Mouse (Mus musculus): ENCODE results near the gene Ehbp1. TPM values are rescaled to one million over a fixed set of nuclear protein-coding genes. Genes with fewer than 3 reads are reported as not detected.
A peak's percentile ranks its signal among the peaks of the same experiment; 100 is the strongest.

Ehbp1 gene
- polyA plus RNA-seq, 1 experiment from 2014 or later = 10.4 TPM

DNA sequence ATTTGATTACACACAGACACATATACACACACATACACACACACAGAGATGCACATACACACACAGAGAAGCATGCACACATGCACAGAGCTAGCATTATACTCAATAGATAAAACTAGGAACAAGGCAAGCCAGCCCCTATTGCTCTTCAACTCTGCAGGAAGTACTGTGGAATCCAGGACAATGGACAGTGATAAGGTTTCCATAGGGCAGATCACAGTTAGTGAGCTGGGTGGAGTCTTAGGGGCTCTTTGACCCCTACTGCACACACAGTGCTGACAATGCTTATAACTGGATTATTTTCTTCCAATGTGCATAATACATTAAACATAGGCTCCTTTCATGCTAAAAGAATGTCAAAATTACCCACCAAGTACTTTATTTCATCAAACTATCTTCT is 75.1 kb downstream of the Ehbp1 start:
- no peaks in the 10 kb centered on the region for H3K9me3 ChIP-seq (ENCODE audit: control insufficient read depth, low read length)
- ATAC-seq (ENCODE audit: low read depth) = no peak
- H3K27me3 ChIP-seq (ENCODE audit: control insufficient read depth, insufficient read depth, low read depth, low read length) = no peaks in the 10 kb centered on the region
- no peak overlapping the region for H3K9ac ChIP-seq (ENCODE audit: low read length)
- H3K36me3 ChIP-seq (ENCODE audit: control insufficient read depth, insufficient read depth, low read length) = no peaks in the 10 kb centered on the region
- peaks cover 4% of the 10 kb centered on the region; the same call in 1 of the 2 replicates for H3K4me1 ChIP-seq (replicated peaks; ENCODE audit: control insufficient read depth, insufficient read depth, low read length)
- H3K27ac ChIP-seq (ENCODE audit: low read length) = no peak overlapping the region
- no peak overlapping the region for H3K4me2 ChIP-seq (ENCODE audit: low read depth, low read length)
- H3K4me3 ChIP-seq (ENCODE audit: low read length) = no peak overlapping the region

DNA sequence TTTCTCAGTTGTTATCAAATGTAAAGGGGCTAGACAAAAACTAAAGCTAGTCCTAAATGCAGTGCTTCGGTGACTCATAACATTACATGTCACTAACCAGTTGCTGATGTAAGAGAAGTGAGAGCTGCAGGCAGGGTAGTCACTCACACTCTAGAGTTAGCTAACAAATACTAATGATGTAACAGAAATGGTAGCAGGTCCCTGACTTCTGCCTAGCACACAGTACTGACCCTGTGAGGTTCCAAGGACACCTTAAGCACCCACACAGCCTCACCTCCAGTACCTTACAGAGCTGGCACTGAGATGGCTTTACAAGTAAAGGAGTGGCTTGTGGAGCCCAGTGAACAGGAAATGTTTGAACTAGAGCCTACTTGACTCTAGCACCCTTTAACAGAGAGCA is 86.7 kb downstream of the Ehbp1 start:
- peak; percentile 70 for ATAC-seq (ENCODE audit: low read depth)
- H3K9me3 ChIP-seq (ENCODE audit: control insufficient read depth, low read length) = 0 out of 2 replicates have a peak, but pooled peaks cover under 1% of the 10 kb centered on the region
- no peak overlapping the region for H3K27ac ChIP-seq (ENCODE audit: low read length)
- no peak overlapping the region for H3K4me2 ChIP-seq (ENCODE audit: low read depth, low read length)
- no peaks in the 10 kb centered on the region for H3K36me3 ChIP-seq (ENCODE audit: control insufficient read depth, insufficient read depth, low read length)
- 88% methylated on average over 1 of the region's 1 CpGs for WGBS
- no peak overlapping the region for H3K4me3 ChIP-seq (ENCODE audit: low read length)
- no peaks in the 10 kb centered on the region for H3K27me3 ChIP-seq (ENCODE audit: control insufficient read depth, insufficient read depth, low read depth, low read length)
- no peak overlapping the region for H3K9ac ChIP-seq (ENCODE audit: low read length)
- H3K4me1 ChIP-seq (replicated peaks; ENCODE audit: control insufficient read depth, insufficient read depth, low read length) = peaks cover 2% of the 10 kb centered on the region; the same call in 1 of the 2 replicates

DNA sequence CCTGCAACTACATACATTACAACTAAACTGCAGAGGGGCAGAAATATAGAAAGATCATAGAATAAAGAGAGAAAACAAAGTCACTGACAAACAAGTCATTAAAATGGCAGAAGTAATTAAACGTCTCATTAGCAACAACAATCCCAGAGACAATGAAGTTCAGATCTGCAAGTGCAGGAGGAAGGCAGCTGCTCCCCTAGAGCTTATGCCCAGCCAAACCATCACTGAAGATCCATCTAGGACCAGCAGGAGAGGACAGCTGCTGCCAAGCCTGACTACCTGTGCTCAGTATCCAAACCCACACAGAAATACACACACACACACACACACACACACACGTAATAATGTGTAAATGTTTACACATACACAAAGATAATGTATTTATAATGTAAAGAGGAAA is 92.7 kb downstream of the Ehbp1 start:
- ATAC-seq (ENCODE audit: low read depth) = no peak
- 0 out of 2 replicates have a peak, but pooled peaks cover 4% of the 10 kb centered on the region for H3K9me3 ChIP-seq (ENCODE audit: control insufficient read depth, low read length)
- H3K4me3 ChIP-seq (ENCODE audit: low read length) = no peak overlapping the region
- H3K4me1 ChIP-seq (replicated peaks; ENCODE audit: control insufficient read depth, insufficient read depth, low read length) = peaks cover 2% of the 10 kb centered on the region; the same call in 1 of the 2 replicates
- H3K27ac ChIP-seq (ENCODE audit: low read length) = no peak overlapping the region
- H3K9ac ChIP-seq (ENCODE audit: low read length) = no peak overlapping the region
- no peaks in the 10 kb centered on the region for H3K27me3 ChIP-seq (ENCODE audit: control insufficient read depth, insufficient read depth, low read depth, low read length)
- H3K4me2 ChIP-seq (ENCODE audit: low read depth, low read length) = no peak overlapping the region
- H3K36me3 ChIP-seq (ENCODE audit: control insufficient read depth, insufficient read depth, low read length) = no peaks in the 10 kb centered on the region
- WGBS = 78% methylated on average over 2 of the region's 2 CpGs

DNA sequence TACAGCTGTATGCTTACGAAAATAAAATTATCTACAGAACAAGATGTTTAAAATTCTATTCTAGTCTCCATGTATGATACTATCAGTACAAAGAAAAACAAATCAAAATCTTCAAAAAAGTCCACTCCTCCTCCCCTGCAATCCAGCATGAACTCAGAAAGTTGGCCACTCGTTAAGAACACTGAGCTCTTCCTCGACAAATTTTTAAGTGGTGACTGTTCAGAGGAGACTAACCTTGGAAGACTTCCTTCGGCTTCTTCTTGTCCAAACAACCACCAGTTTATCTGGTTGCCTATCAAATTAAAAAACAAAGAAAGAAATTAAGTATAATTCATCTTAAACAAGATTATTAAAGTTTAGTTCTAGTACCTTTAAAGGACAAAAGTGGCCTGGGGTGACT is 94.4 kb downstream of the Ehbp1 start:
- ATAC-seq (ENCODE audit: low read depth) = no peak
- Histone ChIP-seq H3K4me1 (replicated peaks; ENCODE audit: control insufficient read depth, insufficient read depth, low read length) (peaks cover 2% of the 10 kb centered on the region; the same call in 1 of the 2 replicates), H3K9me3 (ENCODE audit: control insufficient read depth, low read length) (0 out of 2 replicates have a peak, but pooled peaks cover 4% of the 10 kb centered on the region), H3K9ac (ENCODE audit: low read length) (no peak overlapping the region), H3K36me3 (ENCODE audit: control insufficient read depth, insufficient read depth, low read length) (no peaks in the 10 kb centered on the region), H3K4me3 (ENCODE audit: low read length) (no peak overlapping the region), H3K27me3 (ENCODE audit: control insufficient read depth, insufficient read depth, low read depth, low read length) (no peaks in the 10 kb centered on the region), H3K27ac (ENCODE audit: low read length) (no peak overlapping the region), H3K4me2 (ENCODE audit: low read depth, low read length) (no peak overlapping the region)
- 49% methylated on average over 4 of the region's 4 CpGs for WGBS

DNA sequence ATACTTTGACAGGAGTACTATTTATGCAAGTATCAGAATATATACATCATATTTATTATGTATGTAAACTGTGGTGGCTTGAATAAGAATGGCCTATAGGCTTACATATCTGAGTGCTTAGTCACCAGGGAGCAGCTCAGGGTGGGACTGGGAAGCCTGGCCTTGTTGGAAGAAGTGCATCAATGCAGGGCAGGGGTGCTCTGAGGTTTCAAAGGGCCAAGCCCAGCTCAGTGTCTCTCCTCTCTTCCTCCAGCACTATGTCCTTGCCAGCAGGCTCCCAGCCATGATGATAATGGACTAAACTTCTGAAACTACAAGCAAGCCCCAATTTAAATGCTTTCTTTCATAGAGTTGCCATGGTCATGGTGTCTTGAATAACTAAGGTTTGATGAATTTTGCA is 95.0 kb downstream of the Ehbp1 start:
- no peak for ATAC-seq (ENCODE audit: low read depth)
- Histone ChIP-seq H3K4me3 (ENCODE audit: low read length) (no peak overlapping the region), H3K9ac (ENCODE audit: low read length) (no peak overlapping the region), H3K36me3 (ENCODE audit: control insufficient read depth, insufficient read depth, low read length) (no peaks in the 10 kb centered on the region), H3K4me1 (replicated peaks; ENCODE audit: control insufficient read depth, insufficient read depth, low read length) (peaks cover 2% of the 10 kb centered on the region; the same call in 1 of the 2 replicates), H3K27me3 (ENCODE audit: control insufficient read depth, insufficient read depth, low read depth, low read length) (no peaks in the 10 kb centered on the region), H3K9me3 (ENCODE audit: control insufficient read depth, low read length) (0 out of 2 replicates have a peak, but pooled peaks cover 4% of the 10 kb centered on the region), H3K4me2 (ENCODE audit: low read depth, low read length) (no peak overlapping the region), H3K27ac (ENCODE audit: low read length) (no peak overlapping the region)

GRCm38 (mm10) chr11:22235558-22235957 is 106.5 kb downstream of the Ehbp1 start:
- H3K27me3 ChIP-seq (ENCODE audit: control insufficient read depth, insufficient read depth, low read depth, low read length) = no peaks in the 10 kb centered on the region
- 0 out of 2 replicates have a peak, but pooled peaks cover 5% of the 10 kb centered on the region for H3K4me1 ChIP-seq (replicated peaks; ENCODE audit: control insufficient read depth, insufficient read depth, low read length)
- H3K9ac ChIP-seq (ENCODE audit: low read length) = no peak overlapping the region
- no peaks in the 10 kb centered on the region for H3K9me3 ChIP-seq (ENCODE audit: control insufficient read depth, low read length)
- H3K36me3 ChIP-seq (ENCODE audit: control insufficient read depth, insufficient read depth, low read length) = no peaks in the 10 kb centered on the region
- H3K4me3 ChIP-seq (ENCODE audit: low read length) = no peak overlapping the region
- no peak overlapping the region for H3K27ac ChIP-seq (ENCODE audit: low read length)
- WGBS = 78% methylated on average over 5 of the region's 5 CpGs
- no peak for ATAC-seq (ENCODE audit: low read depth)
- H3K4me2 ChIP-seq (ENCODE audit: low read depth, low read length) = no peak overlapping the region

GRCm38 (mm10) chr11:22234739-22235138 is 107.4 kb downstream of the Ehbp1 start:
- Histone ChIP-seq H3K9me3 (ENCODE audit: control insufficient read depth, low read length) (no peaks in the 10 kb centered on the region), H3K4me1 (replicated peaks; ENCODE audit: control insufficient read depth, insufficient read depth, low read length) (0 out of 2 replicates have a peak, but pooled peaks cover 5% of the 10 kb centered on the region), H3K4me3 (ENCODE audit: low read length) (no peak overlapping the region), H3K9ac (ENCODE audit: low read length) (no peak overlapping the region), H3K36me3 (ENCODE audit: control insufficient read depth, insufficient read depth, low read length) (no peaks in the 10 kb centered on the region), H3K27me3 (ENCODE audit: control insufficient read depth, insufficient read depth, low read depth, low read length) (no peaks in the 10 kb centered on the region), H3K4me2 (ENCODE audit: low read depth, low read length) (no peak overlapping the region), H3K27ac (ENCODE audit: low read length) (no peak overlapping the region)
- ATAC-seq (ENCODE audit: low read depth) = peak; percentile 47; the same call in 1 of the 2 replicates
- WGBS = 38% methylated on average over 1 of the region's 1 CpGs

DNA sequence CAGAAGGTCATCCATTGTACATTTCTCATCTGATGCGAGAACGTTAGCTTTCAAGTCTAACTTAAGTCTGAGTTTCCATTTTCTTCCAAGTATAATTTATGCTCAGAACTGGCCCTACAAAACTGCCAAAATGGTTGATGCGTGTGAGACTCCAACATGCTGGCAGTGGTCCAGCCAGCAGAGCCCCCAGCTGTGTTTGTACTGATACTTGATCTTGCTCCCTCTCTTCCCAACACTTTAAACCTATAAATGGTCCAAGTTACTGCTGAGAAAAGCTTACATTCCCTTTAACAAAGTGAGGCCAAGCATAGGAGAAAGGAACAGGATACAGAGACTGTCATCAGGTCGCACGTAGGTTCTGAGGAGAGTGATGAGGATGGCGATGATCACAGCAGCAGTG is 111.2 kb downstream of the Ehbp1 start:
- WGBS = 52% methylated on average over 6 of the region's 6 CpGs
- Histone ChIP-seq H3K36me3 (ENCODE audit: control insufficient read depth, insufficient read depth, low read length) (no peaks in the 10 kb centered on the region), H3K9ac (ENCODE audit: low read length) (no peak overlapping the region), H3K4me3 (ENCODE audit: low read length) (no peak overlapping the region), H3K9me3 (ENCODE audit: control insufficient read depth, low read length) (no peaks in the 10 kb centered on the region), H3K27me3 (ENCODE audit: control insufficient read depth, insufficient read depth, low read depth, low read length) (no peaks in the 10 kb centered on the region), H3K4me2 (ENCODE audit: low read depth, low read length) (no peak overlapping the region), H3K4me1 (replicated peaks; ENCODE audit: control insufficient read depth, insufficient read depth, low read length) (0 out of 2 replicates have a peak, but pooled peaks cover 5% of the 10 kb centered on the region), H3K27ac (ENCODE audit: low read length) (peak overlapping the region; percentile 36; the same call in 1 of the 2 replicates)
- peak; percentile 57; the same call in 1 of the 2 replicates for ATAC-seq (ENCODE audit: low read depth)

DNA sequence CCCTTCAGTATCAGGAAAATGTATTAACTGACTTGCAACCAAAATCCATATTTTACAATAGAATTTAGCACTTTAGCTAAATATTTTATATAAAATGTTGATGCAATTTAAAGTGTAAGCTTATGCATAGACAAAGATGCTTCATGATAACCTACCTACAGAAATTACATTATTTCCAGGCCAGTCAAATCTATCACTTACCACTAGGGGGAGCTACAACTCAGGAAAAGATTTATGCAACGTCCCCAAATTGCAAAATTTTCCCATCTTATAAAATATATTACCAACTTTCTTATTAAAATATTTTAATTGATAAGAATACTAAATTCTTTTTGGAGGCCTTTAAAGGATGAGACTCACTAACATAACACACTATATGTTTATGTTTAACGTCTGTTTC is 116.5 kb downstream of the Ehbp1 start:
- Histone ChIP-seq H3K27ac (ENCODE audit: low read length) (no peak overlapping the region), H3K9me3 (ENCODE audit: control insufficient read depth, low read length) (no peaks in the 10 kb centered on the region), H3K27me3 (ENCODE audit: control insufficient read depth, insufficient read depth, low read depth, low read length) (no peaks in the 10 kb centered on the region), H3K4me3 (ENCODE audit: low read length) (no peak overlapping the region), H3K4me2 (ENCODE audit: low read depth, low read length) (no peak overlapping the region), H3K9ac (ENCODE audit: low read length) (no peak overlapping the region), H3K4me1 (replicated peaks; ENCODE audit: control insufficient read depth, insufficient read depth, low read length) (no peaks in the 10 kb centered on the region), H3K36me3 (ENCODE audit: control insufficient read depth, insufficient read depth, low read length) (no peaks in the 10 kb centered on the region)
- ATAC-seq (ENCODE audit: low read depth) = no peak
- WGBS = 39% methylated on average over 2 of the region's 2 CpGs

- no peak overlapping the region for H3K4me2 ChIP-seq (ENCODE audit: low read depth, low read length)
- WGBS = 77% methylated on average over 2 of the region's 2 CpGs
Measured at GRCm38 (mm10) chr11:22218222-22218621, 123.9 kb downstream of the Ehbp1 start.

More at GRCm38 (mm10) chr11:22218222-22218621, 123.9 kb downstream of the Ehbp1 start:
- H3K36me3 ChIP-seq (ENCODE audit: control insufficient read depth, insufficient read depth, low read length) = no peaks in the 10 kb centered on the region
- H3K27ac ChIP-seq (ENCODE audit: low read length) = no peak overlapping the region
- H3K9me3 ChIP-seq (ENCODE audit: control insufficient read depth, low read length) = no peaks in the 10 kb centered on the region
- H3K27me3 ChIP-seq (ENCODE audit: control insufficient read depth, insufficient read depth, low read depth, low read length) = no peaks in the 10 kb centered on the region
- no peak overlapping the region for H3K9ac ChIP-seq (ENCODE audit: low read length)
- no peak for ATAC-seq (ENCODE audit: low read depth)
- H3K4me1 ChIP-seq (replicated peaks; ENCODE audit: control insufficient read depth, insufficient read depth, low read length) = no peaks in the 10 kb centered on the region
- no peak overlapping the region for H3K4me3 ChIP-seq (ENCODE audit: low read length)
